Mouse (Mus musculus) liver, embryonic 14.5 days (tissue): ENCODE results near the gene Tex26. TPM values are rescaled to one million over a fixed set of nuclear protein-coding genes. Genes with fewer than 3 reads are reported as not detected.

ENCODE experiments used
- ATAC-seq: fragments of 200-750 bp; cut with Nextera tagmentation; 2 replicates; pipeline ENCODE4 v1.8.0; 2017; ENCODE audit warnings: moderate number of reproducible peaks, mild to moderate bottlenecking, moderate library complexity; ENCODE audit not compliant: insufficient read depth
- DNase-seq, 3 experiments: peaks; one replicate each; pipeline ENCODE4 v3.0.0-alpha.2; 2012 to 2013; ENCODE audit warnings: low read depth in 3 of 3, low spot score in 3 of 3
- H3K27ac ChIP-seq: fragments of 300-500 bp; sonication (generic); 2 replicates; pipeline ENCODE4 v1.5.1; 2014; ENCODE audit warnings: moderate library complexity, mild to moderate bottlenecking, control low read depth, inconsistent platforms
- H3K27me3 ChIP-seq: fragments of 300-500 bp; sonication (generic); 2 replicates; pipeline ENCODE4 v1.6.1; 2014; ENCODE audit warnings: mild to moderate bottlenecking, low read length, moderate library complexity; ENCODE audit not compliant: control insufficient read depth, insufficient read depth
- H3K36me3 ChIP-seq: fragments of 300-500 bp; sonication (generic); replicated peaks from 2 replicates; pipeline ENCODE4 v1.6.1; 2014; ENCODE audit warnings: low read depth; ENCODE audit not compliant: control insufficient read depth, insufficient read depth
- H3K4me1 ChIP-seq, 2 experiments: fragments of 200-500 bp in 1 of 2; fragments of 300-500 bp in 1 of 2; sonication (generic) in 1 of 2; replicated peaks; 2 replicates each; pipeline ENCODE4 v1.6.1; 2012 to 2014; ENCODE audit warnings: antibody characterized with exemption in 1 of 2, inconsistent platforms in 1 of 2, low read length in 1 of 2; ENCODE audit not compliant: control insufficient read depth in 2 of 2, insufficient read depth in 2 of 2
- H3K4me2 ChIP-seq: fragments of 300-500 bp; sonication (generic); 2 replicates; pipeline ENCODE4 v1.6.1; 2014; ENCODE audit warnings: low read depth, mild to moderate bottlenecking, control low read depth, moderate library complexity
- H3K4me3 ChIP-seq, 2 experiments: fragments of 200-500 bp in 1 of 2; fragments of 300-500 bp in 1 of 2; sonication (generic) in 1 of 2; 2 replicates each; pipeline ENCODE4 v1.5.1; 2012 to 2014; ENCODE audit warnings: low read depth in 2 of 2, low read length in 2 of 2, mild to moderate bottlenecking in 2 of 2, control low read depth in 1 of 2, inconsistent platforms in 1 of 2, moderate library complexity in 1 of 2; ENCODE audit not compliant: insufficient read depth in 1 of 2
- H3K9ac ChIP-seq: fragments of 300-500 bp; sonication (generic); replicated peaks from 2 replicates; pipeline ENCODE4 v1.6.1; 2014; ENCODE audit warnings: mild to moderate bottlenecking, control low read depth, moderate library complexity
- H3K9me3 ChIP-seq: fragments of 300-500 bp; sonication (generic); 2 replicates; pipeline ENCODE4 v1.6.1; 2016; ENCODE audit warnings: low read length, mixed read lengths; ENCODE audit not compliant: control insufficient read depth
- CTCF ChIP-seq: IDR thresholded peaks from 2 replicates; pipeline ENCODE4 v1.5.1; 2016; ENCODE audit warnings: antibody characterized with exemption, low read depth, control low read depth
- EP300 ChIP-seq: IDR thresholded peaks from 2 replicates; pipeline ENCODE4 v1.6.1; 2016; ENCODE audit warnings: antibody characterized with exemption, low read depth
- WGBS: fragments of 180-500 bp; shearing (Covaris S2); extraction: QIAGEN DNeasy Blood & Tissue Kit; methylation state at CpG from one replicate; pipeline ENCODE4 v1.1.7; 2014; ENCODE audit not compliant: insufficient replicate concordance; 5-methylcytosine and 5-hydroxymethylcytosine counted together
- polyA plus RNA-seq, 2 experiments: library from polyadenylated mRNA; depleted of rRNA in 1 of 2; stranded (reverse) in 1 of 2; unstranded in 1 of 2; fragments of >200 nt; fragmentation: Nextera tagmentation in 1 of 2; extraction: Ambion mirVana in 1 of 2; gene quantifications; 2 replicates each; pipeline versions ENCODE4 v1.2.1 to v1.2.3; 2012 to 2014

The Tex26 gene
- polyA plus RNA-seq, 2 experiments = 0.30 TPM; not detected in 1

DNA sequence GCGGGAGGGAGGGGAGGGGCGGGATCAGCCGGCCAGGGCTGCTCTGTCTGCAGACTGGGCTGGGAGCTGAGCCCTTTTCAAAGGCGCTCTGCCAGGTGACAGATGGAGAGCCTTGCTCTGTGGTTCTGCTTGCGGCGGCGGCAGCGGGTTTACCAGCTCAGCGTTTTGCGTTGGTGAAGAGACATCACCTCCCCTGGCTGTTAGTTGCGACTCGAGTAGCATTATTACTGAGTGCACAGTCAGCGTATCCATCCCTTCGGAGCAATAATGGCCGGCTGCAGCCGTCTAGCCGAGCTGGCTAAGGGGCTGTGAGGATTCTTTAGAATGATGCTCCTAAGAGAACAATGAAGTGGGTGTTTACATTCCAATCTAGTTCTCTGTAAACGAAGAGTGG lies 717 bp downstream of the Tex26 start:
- H3K4me2 ChIP-seq = peak overlapping the region; percentile 76
- H3K27ac ChIP-seq = no peak overlapping the region
- H3K36me3 ChIP-seq = no peaks in the 10 kb centered on the region
- H3K9ac ChIP-seq = 0 out of 2 replicates have a peak overlapping the region, but pooled peaks have one; percentile 37
- H3K4me1 ChIP-seq = peaks cover 22 to 31% of the 10 kb centered on the region in 2 experiments
- ATAC-seq (peak; percentile 40; the same call in 1 of the 2 replicates), DNase-seq (no peak)
- TF ChIP-seq CTCF (no peak), EP300 (no peak)
- peak overlapping the region; percentile 45 to 48; a peak in 3 of 4 replicates for H3K4me3 ChIP-seq
- no peaks in the 10 kb centered on the region; the same call in 1 of the 2 replicates for H3K27me3 ChIP-seq
- no peaks in the 10 kb centered on the region for H3K9me3 ChIP-seq
- 4% methylated on average over 17 of the region's 18 CpGs for WGBS

- H3K9me3 ChIP-seq = no peaks in the 10 kb centered on the region
- TF ChIP-seq CTCF (no peak), EP300 (no peak)
- WGBS = 56% methylated on average over 14 of the region's 14 CpGs
- ATAC-seq (no peak), DNase-seq (no peak)
- no peaks in the 10 kb centered on the region; the same call in 1 of the 2 replicates for H3K27me3 ChIP-seq
- H3K27ac ChIP-seq = no peak overlapping the region
- no peak overlapping the region for H3K4me2 ChIP-seq
- H3K4me1 ChIP-seq = peaks cover 14 to 19% of the 10 kb centered on the region in 2 experiments; a peak in 3 of 4 replicates
- H3K9ac ChIP-seq = no peak overlapping the region
- H3K4me3 ChIP-seq = no peak overlapping the region
- H3K36me3 ChIP-seq = no peaks in the 10 kb centered on the region
These were observed 2.3 kb downstream of the Tex26 start for GRCm38 (mm10) chr5:149441646-149442276.

DNA sequence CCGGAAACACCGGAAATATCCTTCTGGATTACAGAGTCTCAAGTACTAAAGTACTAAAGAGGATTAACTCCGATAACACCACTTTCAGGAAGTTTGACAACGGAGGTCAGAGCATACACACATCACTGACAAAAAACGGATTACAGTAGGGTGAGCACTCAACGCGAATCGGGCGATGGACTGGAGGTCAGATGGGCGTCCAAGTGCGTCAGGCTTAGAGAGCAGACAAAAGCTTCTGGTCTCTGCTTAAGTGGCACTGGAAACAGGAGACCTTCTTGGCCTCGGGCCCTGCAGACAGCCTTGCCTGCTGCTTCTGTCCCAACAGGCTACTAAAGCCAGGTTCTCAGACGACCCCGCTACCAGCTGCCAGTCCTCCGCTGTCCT lies 2.8 kb downstream of the Tex26 start:
- 68% methylated on average over 15 of the region's 15 CpGs for WGBS
- H3K9me3 ChIP-seq = no peaks in the 10 kb centered on the region

GRCm38 (mm10) chr5:149444451-149444850 lies 5.0 kb downstream of the Tex26 start:
- peaks cover 8% of the 10 kb centered on the region in 2 experiments; a peak in 3 of 4 replicates for H3K4me1 ChIP-seq
- H3K9me3 ChIP-seq = no peaks in the 10 kb centered on the region
- H3K4me3 ChIP-seq = no peak overlapping the region
- WGBS = 53% methylated on average over 4 of the region's 4 CpGs
- no peaks in the 10 kb centered on the region; the same call in 1 of the 2 replicates for H3K27me3 ChIP-seq
- no peak for TF ChIP-seq CTCF
- no peak overlapping the region for H3K4me2 ChIP-seq
- H3K36me3 ChIP-seq = no peaks in the 10 kb centered on the region
- H3K27ac ChIP-seq = no peak overlapping the region
- DNase-seq (no peak), ATAC-seq (no peak)
- no peak overlapping the region for H3K9ac ChIP-seq

More for the DNA sequence above, 2.8 kb downstream of the Tex26 start:
- H3K9ac ChIP-seq = no peak overlapping the region
- H3K4me2 ChIP-seq = no peak overlapping the region
- H3K4me3 ChIP-seq = no peak overlapping the region
- H3K27ac ChIP-seq = no peak overlapping the region
- peaks cover 11 to 15% of the 10 kb centered on the region in 2 experiments; a peak in 3 of 4 replicates for H3K4me1 ChIP-seq
- H3K27me3 ChIP-seq = no peaks in the 10 kb centered on the region; the same call in 1 of the 2 replicates
- DNase-seq (no peak), ATAC-seq (no peak)
- H3K36me3 ChIP-seq = no peaks in the 10 kb centered on the region
- no peak for TF ChIP-seq EP300
- TF ChIP-seq CTCF = no peak

- Histone ChIP-seq H3K27ac (no peak overlapping the region), H3K4me3 (no peak overlapping the region), H3K4me1 (no peaks in the 10 kb centered on the region), H3K9me3 (no peaks in the 10 kb centered on the region), H3K4me2 (no peak overlapping the region), H3K9ac (no peak overlapping the region), H3K36me3 (no peaks in the 10 kb centered on the region), H3K27me3 (no peaks in the 10 kb centered on the region)
- DNase-seq (no peak), ATAC-seq (no peak)
- WGBS = 51% methylated on average over 7 of the region's 7 CpGs
- TF ChIP-seq CTCF = no peak
- no peak for TF ChIP-seq EP300
These were observed 7.0 kb downstream of the Tex26 start for GRCm38 (mm10) chr5:149446495-149446894.
